Mouse (Mus musculus) lung, adult 2 months (tissue): ENCODE results near the gene Tmem171.

Experiments
- CTCF ChIP-seq: fragments of 200-500 bp; IDR thresholded peaks from 2 replicates; pipeline ENCODE4 v1.5.1; 2011; ENCODE audit warnings: mild to moderate bottlenecking, low read length, control low read depth; ENCODE audit not compliant: insufficient read depth
- POLR2A ChIP-seq: fragments of 200-500 bp; IDR thresholded peaks from 2 replicates; pipeline ENCODE4 v1.6.1; 2011; ENCODE audit warnings: low read depth, mild to moderate bottlenecking, control low read depth, low read length, borderline replicate concordance; ENCODE audit errors: extremely low read depth

GRCm38 (mm10) chr13:98684144-98684900, 10.3 kb downstream of the Tmem171 start:
- no peak for TF ChIP-seq CTCF
- no peak for TF ChIP-seq POLR2A
